Mouse (Mus musculus) hindbrain, embryonic 14.5 days (tissue): ENCODE results near the gene Scgb1b7. TPM values are rescaled to one million over a fixed set of nuclear protein-coding genes. Genes with fewer than 3 reads are reported as not detected.
"Not testable (repeated sequence)": the region's sequence is repeated elsewhere in the genome, so short reads cannot be mapped to it uniquely, and the experiment has no call there.

Source experiments
- ATAC-seq: fragments of 200-750 bp; cut with Nextera tagmentation; 2 replicates; pipeline ENCODE4 v1.8.0; 2017; ENCODE audit warnings: moderate number of reproducible peaks, mild to moderate bottlenecking, moderate TSS enrichment, moderate library complexity; ENCODE audit not compliant: low FRiP score
- DNase-seq: peaks from one replicate; pipeline ENCODE4 v3.0.0-alpha.2; 2015; ENCODE audit warnings: low spot score
- H3K27ac ChIP-seq: fragments of 300-500 bp; sonication (generic); 2 replicates; pipeline ENCODE4 v1.5.1; 2014; ENCODE audit warnings: mild to moderate bottlenecking, moderate library complexity
- H3K27me3 ChIP-seq: fragments of 300-500 bp; sonication (generic); 2 replicates; pipeline ENCODE4 v1.6.1; 2014; ENCODE audit warnings: mild to moderate bottlenecking, low read length, mixed read lengths; ENCODE audit not compliant: control insufficient read depth, insufficient read depth
- H3K36me3 ChIP-seq: fragments of 300-500 bp; sonication (generic); replicated peaks from 2 replicates; pipeline ENCODE4 v1.6.1; 2014; ENCODE audit not compliant: control insufficient read depth, insufficient read depth
- H3K4me1 ChIP-seq: fragments of 300-500 bp; sonication (generic); replicated peaks from 2 replicates; pipeline ENCODE4 v1.6.1; 2014; ENCODE audit warnings: antibody characterized with exemption, low read length, mixed read lengths; ENCODE audit not compliant: control insufficient read depth, insufficient read depth
- H3K4me2 ChIP-seq: fragments of 300-500 bp; sonication (generic); replicated peaks from 2 replicates; pipeline ENCODE4 v1.6.1; 2014; ENCODE audit warnings: mild to moderate bottlenecking, moderate library complexity
- H3K4me3 ChIP-seq: fragments of 300-500 bp; sonication (generic); replicated peaks from 2 replicates; pipeline ENCODE4 v1.5.1; 2014; ENCODE audit warnings: mild to moderate bottlenecking, low read length
- H3K9ac ChIP-seq: fragments of 300-500 bp; sonication (generic); 2 replicates; pipeline ENCODE4 v1.6.1; 2014
- H3K9me3 ChIP-seq: fragments of 300-500 bp; sonication (generic); 2 replicates; pipeline ENCODE4 v1.6.1; 2016; ENCODE audit warnings: low read length; ENCODE audit not compliant: control insufficient read depth
- WGBS: fragments of 180-500 bp; shearing (Covaris S2); extraction: QIAGEN DNeasy Blood & Tissue Kit; methylation state at CpG from one replicate; pipeline ENCODE4 v1.1.7; 2014; 5-methylcytosine and 5-hydroxymethylcytosine counted together
- polyA plus RNA-seq: library from polyadenylated mRNA; unstranded; fragments of >200 nt; fragmentation: Nextera tagmentation; extraction: Ambion mirVana; gene quantifications from 2 replicates; pipeline ENCODE4 v1.2.1, GENCODE M21; 2014

Gene Scgb1b7
- not detected in 2 replicates for polyA plus RNA-seq

- WGBS: 84% methylated on average over 3 of the region's 5 CpGs
- not testable (repeated sequence) for H3K9ac ChIP-seq, H3K4me2 ChIP-seq, H3K27me3 ChIP-seq, H3K36me3 ChIP-seq, H3K27ac ChIP-seq, H3K4me3 ChIP-seq, ATAC-seq, H3K9me3 ChIP-seq, DNase-seq, H3K4me1 ChIP-seq
These were observed at the start of gene Scgb1b7 for GRCm38 (mm10) chr7:31712365-31712764. Gene Scgb1b7, plus strand, starts transcription at chr7:31712665.

GRCm38 (mm10) chr7:31705657-31706056 lies 6.8 kb upstream of the Scgb1b7 start, which contains the start of gene Scgb2b7:
Gene Scgb2b7, minus strand, starts transcription at chr7:31705757.
- not testable (repeated sequence) for DNase-seq, H3K36me3 ChIP-seq, ATAC-seq

More at GRCm38 (mm10) chr7:31705657-31706056, 6.8 kb upstream of the Scgb1b7 start, which contains the start of gene Scgb2b7:
- not testable (repeated sequence) for H3K27ac ChIP-seq, H3K4me1 ChIP-seq, H3K4me2 ChIP-seq, H3K27me3 ChIP-seq, H3K9ac ChIP-seq, H3K4me3 ChIP-seq, H3K9me3 ChIP-seq

Other genes starting within 250 kb of the Scgb1b7 start
- gene Scgb2b7, start 6.9 kb upstream of the Scgb1b7 start, polyA plus RNA-seq: not detected in 2 replicates